Mouse (Mus musculus) midbrain, embryonic 16.5 days (tissue): Measurements from ENCODE around the gene Cfdp1. TPM values are rescaled to one million over a fixed set of nuclear protein-coding genes. Genes with fewer than 3 reads are reported as not detected.
A peak's percentile ranks its signal among the peaks of the same experiment; 100 is the strongest.

Experiments
- ATAC-seq: fragments of 200-750 bp; cut with Nextera tagmentation; 2 replicates; pipeline ENCODE4 v1.8.0; 2017; ENCODE audit warnings: moderate TSS enrichment
- H3K27ac ChIP-seq: fragments of 300-500 bp; sonication (generic); 2 replicates; pipeline ENCODE4 v1.5.1; 2014; ENCODE audit warnings: mild to moderate bottlenecking, low read length, mixed read lengths
- H3K27me3 ChIP-seq: fragments of 300-500 bp; sonication (generic); 2 replicates; pipeline ENCODE4 v1.6.1; 2014; ENCODE audit warnings: low read depth, low read length, mixed read lengths; ENCODE audit not compliant: control insufficient read depth, insufficient read depth
- H3K36me3 ChIP-seq: fragments of 300-500 bp; sonication (generic); 2 replicates; pipeline ENCODE4 v1.6.1; 2014; ENCODE audit warnings: mild to moderate bottlenecking, low read length, moderate library complexity, mixed read lengths; ENCODE audit not compliant: control insufficient read depth, insufficient read depth
- H3K4me1 ChIP-seq: fragments of 300-500 bp; sonication (generic); 2 replicates; pipeline ENCODE4 v1.6.1; 2014; ENCODE audit warnings: mild to moderate bottlenecking, low read length, mixed read lengths; ENCODE audit not compliant: control insufficient read depth, insufficient read depth
- H3K4me2 ChIP-seq: fragments of 300-500 bp; sonication (generic); 2 replicates; pipeline ENCODE4 v1.6.1; 2014; ENCODE audit warnings: mild to moderate bottlenecking, low read length, mixed read lengths
- H3K4me3 ChIP-seq: fragments of 300-500 bp; sonication (generic); 2 replicates; pipeline ENCODE4 v1.5.1; 2014; ENCODE audit warnings: low read depth, mild to moderate bottlenecking, low read length, moderate library complexity, mixed read lengths
- H3K9ac ChIP-seq: fragments of 300-500 bp; sonication (generic); 2 replicates; pipeline ENCODE4 v1.6.1; 2014; ENCODE audit warnings: low read depth, low read length, mixed read lengths
- H3K9me3 ChIP-seq: fragments of 300-500 bp; sonication (generic); replicated peaks from 2 replicates; pipeline ENCODE4 v1.6.1; 2014; ENCODE audit warnings: mild to moderate bottlenecking, low read length, mixed read lengths; ENCODE audit not compliant: control insufficient read depth, poor library complexity, severe bottlenecking
- WGBS: fragments of 180-500 bp; shearing (Covaris S2); extraction: QIAGEN DNeasy Blood & Tissue Kit; methylation state at CpG from one replicate; pipeline ENCODE4 v1.1.7; 2014; 5-methylcytosine and 5-hydroxymethylcytosine counted together
- polyA plus RNA-seq: library from polyadenylated mRNA; unstranded; fragments of >200 nt; fragmentation: Nextera tagmentation; extraction: Ambion mirVana; gene quantifications from 2 replicates; pipeline ENCODE4 v1.2.1, GENCODE M21; 2015

The Cfdp1 gene
- polyA plus RNA-seq, 1 experiment from 2014 or later: 233 TPM

GRCm38 (mm10) chr8:111745591-111746418 is 108.3 kb downstream of the Cfdp1 start:
- Histone ChIP-seq H3K4me2 (peak overlapping the region; percentile 31), H3K9ac (no peak overlapping the region), H3K4me3 (peak overlapping the region; percentile 1; the same call in 1 of the 2 replicates), H3K27ac (no peak overlapping the region), H3K4me1 (peaks cover 32% of the 10 kb centered on the region), H3K27me3 (no peaks in the 10 kb centered on the region), H3K9me3 (no peaks in the 10 kb centered on the region), H3K36me3 (no peaks in the 10 kb centered on the region)
- 5% methylated on average over 23 of the region's 23 CpGs for WGBS
- no peak for ATAC-seq

- Histone ChIP-seq H3K9ac (no peak overlapping the region), H3K4me1 (peaks cover 39% of the 10 kb centered on the region), H3K9me3 (no peaks in the 10 kb centered on the region), H3K27me3 (no peaks in the 10 kb centered on the region), H3K4me3 (no peak overlapping the region), H3K4me2 (peak overlapping the region; percentile 31; the same call in 1 of the 2 replicates), H3K27ac (no peak overlapping the region), H3K36me3 (no peaks in the 10 kb centered on the region)
- no peak for ATAC-seq
- 63% methylated on average over 5 of the region's 5 CpGs for WGBS
These were observed 109.0 kb downstream of the Cfdp1 start for GRCm38 (mm10) chr8:111745086-111745485.

- H3K36me3 ChIP-seq: no peaks in the 10 kb centered on the region
- H3K27me3 ChIP-seq: no peaks in the 10 kb centered on the region
- H3K4me1 ChIP-seq: peaks cover 50% of the 10 kb centered on the region
- peak within 1 kb of the TSS; percentile 83 for H3K4me2 ChIP-seq
- peak within 1 kb of the TSS; percentile 88 for H3K4me3 ChIP-seq
- no peaks in the 10 kb centered on the region for H3K9me3 ChIP-seq
- H3K27ac ChIP-seq: peak within 1 kb of the TSS; percentile 81
- ATAC-seq: peak; percentile 67
- H3K9ac ChIP-seq: peak within 1 kb of the TSS; percentile 94
- 11% methylated on average over 36 of the region's 40 CpGs for WGBS
These were observed 110.0 kb downstream of the Cfdp1 start, which contains the start of gene Bcar1 for GRCm38 (mm10) chr8:111743792-111744696. Bcar1 (minus strand) TSS chr8:111743809.

DNA sequence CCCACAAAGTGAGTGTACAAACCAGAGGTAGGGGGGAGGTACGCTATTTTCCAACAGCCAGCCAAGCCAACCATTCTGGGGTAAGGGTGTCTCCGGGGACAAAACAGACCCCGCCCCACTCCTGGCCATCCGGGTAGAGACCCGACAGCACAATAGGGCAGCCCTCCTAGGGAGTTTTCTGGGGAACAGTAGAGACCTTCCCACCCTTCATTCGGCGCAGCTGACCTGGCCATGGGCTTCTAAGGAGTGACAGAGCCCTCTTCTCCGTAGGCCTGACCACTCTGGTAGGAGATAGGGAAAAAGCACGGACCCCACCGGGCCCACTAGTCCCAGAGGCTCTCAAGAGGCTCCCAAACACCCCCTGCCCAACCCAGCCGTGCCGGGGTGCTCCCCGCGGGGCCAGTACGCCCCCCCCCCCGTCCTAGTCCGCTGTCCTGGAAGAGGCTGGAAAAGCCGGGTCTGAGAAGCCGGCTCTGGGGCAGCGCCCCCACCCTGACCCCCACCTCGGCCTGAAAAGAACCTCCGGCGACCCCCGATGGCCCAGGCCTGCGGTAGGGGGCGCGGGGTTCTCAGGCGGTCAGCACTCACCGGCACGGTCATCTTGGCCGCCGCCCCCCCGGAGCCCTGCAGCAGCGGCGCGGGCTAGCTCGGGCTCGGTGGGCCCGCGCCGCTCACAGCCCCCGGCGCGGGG is 110.8 kb downstream of the Cfdp1 start:
- peak overlapping the region; percentile 88 for H3K4me3 ChIP-seq
- H3K27me3 ChIP-seq: no peaks in the 10 kb centered on the region
- WGBS: under 1% methylated on average over 29 of the region's 44 CpGs
- no peaks in the 10 kb centered on the region for H3K36me3 ChIP-seq
- peak overlapping the region; percentile 83 for H3K4me2 ChIP-seq
- H3K4me1 ChIP-seq: peaks cover 54% of the 10 kb centered on the region
- H3K9me3 ChIP-seq: no peaks in the 10 kb centered on the region
- H3K9ac ChIP-seq: peak overlapping the region; percentile 94
- H3K27ac ChIP-seq: peak overlapping the region; percentile 81
- peak; percentile 26 for ATAC-seq

DNA sequence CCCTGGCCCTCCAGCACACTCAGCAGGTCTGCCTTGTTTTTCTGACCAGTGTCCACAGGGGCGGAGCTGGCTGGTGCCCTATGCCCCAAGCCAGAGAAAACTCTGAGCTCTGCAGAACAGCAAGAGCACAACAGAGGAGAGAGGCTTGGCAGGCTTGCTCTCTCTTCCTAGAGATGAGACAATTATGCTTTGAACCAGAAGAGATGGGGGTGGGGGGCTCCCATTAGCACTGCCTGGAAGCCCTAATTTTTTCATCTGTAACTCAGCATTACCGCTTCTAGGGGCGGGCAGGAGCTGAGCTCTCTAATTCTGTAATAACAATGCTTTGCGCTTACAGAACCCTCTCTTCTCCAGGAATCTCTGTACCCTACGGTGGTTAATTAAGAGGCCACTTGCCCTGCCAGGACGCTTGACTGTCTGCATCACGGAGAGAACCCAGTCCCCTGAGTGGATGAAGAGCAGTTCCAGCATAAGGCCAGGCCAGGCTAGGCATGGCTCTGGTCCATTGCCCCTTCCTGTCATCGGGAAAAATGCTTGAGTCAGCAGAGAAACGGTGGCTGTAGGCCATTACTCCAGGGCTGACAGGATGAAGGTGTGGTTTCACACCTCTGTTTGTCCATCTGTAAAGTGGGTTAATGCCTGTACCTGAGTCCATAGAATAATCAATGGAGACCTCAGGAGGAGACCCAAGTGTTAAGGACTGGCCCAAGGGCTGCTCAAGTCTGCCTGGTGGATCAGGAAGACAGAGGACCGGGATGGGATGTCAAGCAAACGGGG is 111.6 kb downstream of the Cfdp1 start:
- peaks cover 54% of the 10 kb centered on the region for H3K4me1 ChIP-seq
- H3K9me3 ChIP-seq: no peaks in the 10 kb centered on the region
- H3K27me3 ChIP-seq: no peaks in the 10 kb centered on the region
- peak overlapping the region; percentile 94 for H3K9ac ChIP-seq
- 8% methylated on average over 11 of the region's 11 CpGs for WGBS
- peak overlapping the region; percentile 83 for H3K4me2 ChIP-seq
- peak overlapping the region; percentile 88 for H3K4me3 ChIP-seq
- peak overlapping the region; percentile 81 for H3K27ac ChIP-seq
- H3K36me3 ChIP-seq: no peaks in the 10 kb centered on the region
- 0 out of 2 replicates have a peak, but pooled peaks have one; percentile 15 for ATAC-seq

DNA sequence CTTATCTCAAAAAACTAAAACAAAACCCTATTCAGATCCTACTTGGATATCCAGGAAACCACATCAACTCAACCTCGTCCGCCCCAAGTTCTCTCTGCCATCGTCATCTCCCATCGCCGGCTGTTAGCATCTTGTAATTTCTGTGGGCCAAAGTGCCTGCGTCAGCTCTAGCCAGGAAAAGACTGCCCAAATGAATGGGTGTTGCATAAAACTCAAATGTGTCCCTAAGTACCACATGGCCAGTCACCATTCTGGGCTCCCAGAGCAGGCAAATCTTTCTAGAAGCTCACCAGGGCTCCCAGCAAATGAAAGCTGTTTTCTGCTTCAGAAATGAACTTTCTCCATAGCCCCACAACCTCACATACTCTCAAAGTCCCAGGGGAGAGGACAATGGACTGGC is 112.5 kb downstream of the Cfdp1 start:
- no peaks in the 10 kb centered on the region for H3K27me3 ChIP-seq
- H3K4me1 ChIP-seq: peaks cover 58% of the 10 kb centered on the region
- no peak for ATAC-seq
- no peaks in the 10 kb centered on the region for H3K36me3 ChIP-seq
- H3K4me2 ChIP-seq: peak overlapping the region; percentile 83
- H3K9ac ChIP-seq: peak overlapping the region; percentile 94
- 77% methylated on average over 6 of the region's 6 CpGs for WGBS
- no peaks in the 10 kb centered on the region for H3K9me3 ChIP-seq
- H3K27ac ChIP-seq: peak overlapping the region; percentile 81; the same call in 1 of the 2 replicates
- H3K4me3 ChIP-seq: peak overlapping the region; percentile 88

- no peak for ATAC-seq
- Histone ChIP-seq H3K4me2 (peak overlapping the region; percentile 83), H3K9me3 (no peaks in the 10 kb centered on the region), H3K4me3 (no peak overlapping the region), H3K4me1 (peaks cover 63% of the 10 kb centered on the region), H3K36me3 (no peaks in the 10 kb centered on the region), H3K9ac (peak overlapping the region; percentile 0; the same call in 1 of the 2 replicates), H3K27me3 (no peaks in the 10 kb centered on the region), H3K27ac (no peak overlapping the region)
- WGBS: 80% methylated on average over 8 of the region's 8 CpGs
These were observed 113.1 kb downstream of the Cfdp1 start for GRCm38 (mm10) chr8:111740994-111741393.

DNA sequence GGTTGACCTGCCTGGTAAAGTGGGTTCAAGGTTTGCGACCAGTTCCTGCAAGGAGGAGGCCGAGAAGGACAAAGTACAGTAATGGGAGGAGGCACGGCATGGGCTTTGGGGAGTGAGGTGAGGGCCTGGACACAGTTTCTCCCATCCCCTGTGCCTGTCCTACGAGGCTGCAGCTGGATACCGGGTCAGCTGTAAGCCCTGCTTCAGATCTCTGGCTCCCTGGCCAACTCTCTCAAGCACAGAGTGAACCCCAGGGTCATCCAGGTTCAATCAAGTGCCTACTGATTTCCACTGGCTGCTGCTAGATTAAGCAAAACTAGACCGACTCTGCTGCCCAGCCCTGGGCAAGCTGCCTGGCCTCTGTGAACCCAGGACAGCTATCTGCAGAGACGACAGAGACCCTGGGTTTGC is 113.8 kb downstream of the Cfdp1 start:
- Histone ChIP-seq H3K27me3 (no peaks in the 10 kb centered on the region), H3K4me3 (no peak overlapping the region), H3K4me1 (peaks cover 65% of the 10 kb centered on the region), H3K4me2 (no peak overlapping the region), H3K9me3 (no peaks in the 10 kb centered on the region), H3K9ac (no peak overlapping the region; the same call in none of the 2 replicates), H3K27ac (no peak overlapping the region), H3K36me3 (no peaks in the 10 kb centered on the region)
- 69% methylated on average over 7 of the region's 7 CpGs for WGBS
- ATAC-seq: no peak
